ENCODE assay signal across 8 mouse cellular contexts in genomic region chr11:97700746-97701580, GRCm38 (mm10). TPM values are rescaled to one million over a fixed set of nuclear protein-coding genes. Genes with fewer than 3 reads are reported as not detected.
DNase-seq lines count a peak whose midpoint lies in the region; ATAC-seq and TF ChIP-seq lines count a peak whose summit lies in the region.

No protein-coding gene starts in this region.

- no peaks in the 10 kb centered on the region for H3K9me3 ChIP-seq in CH12.LX (replicated peaks; ENCODE audit: low read length)
- no peaks in the 10 kb centered on the region for H3K9me3 ChIP-seq in forebrain, embryonic 14.5 days (replicated peaks; ENCODE audit: control insufficient read depth, low read length)
- H3K9me3 ChIP-seq in lung, postnatal 0 days (ENCODE audit: low read length) = no peaks in the 10 kb centered on the region

- dilution Hi-C loops in CH12.LX (cut with MboI; ENCODE audit: extremely low pct_ligation_motif_present, extremely low pct_unique_long_range_greater_than_20kb, low sequenced_read_pairs) = no loop called here

- DNase-seq in adrenal gland, postnatal 14 days = peak; percentile 61
- DNase-seq in adrenal gland, adult 18-20 months (ENCODE audit: low spot score in 2 of 2) = no peak
- no peak for DNase-seq in CH12.LX (ENCODE audit: extremely low read depth)
- DNase-seq in forebrain, embryonic 14.5 days (ENCODE audit: low spot score) = no peak
- peak; percentile 33 to 40 for DNase-seq in kidney, adult 8-10 months
- peak; percentile 68 for DNase-seq in lung, postnatal 0 days (ENCODE audit: low spot score)
- DNase-seq in testis, postnatal 10 days (ENCODE audit: low spot score) = peak; percentile 60
- no peak for DNase-seq in spleen, adult 18-20 months

- peaks cover 7 to 18% of the 10 kb centered on the region in 2 experiments for H3K36me3 ChIP-seq in CH12.LX (replicated peaks in 1 of 2; ENCODE audit: control insufficient read depth in 1 of 2, insufficient read depth in 1 of 2, low read length in 1 of 2)
- H3K36me3 ChIP-seq in forebrain, embryonic 14.5 days (ENCODE audit: control insufficient read depth, insufficient read depth, low read length) = peaks cover 4% of the 10 kb centered on the region; the same call in 1 of the 2 replicates
- no peaks in the 10 kb centered on the region for H3K36me3 ChIP-seq in lung, postnatal 0 days (ENCODE audit: insufficient read depth, low read length)

- H3K27me3 ChIP-seq in CH12.LX (replicated peaks) = peaks cover 21% of the 10 kb centered on the region
- no peaks in the 10 kb centered on the region for H3K27me3 ChIP-seq in forebrain, embryonic 14.5 days (replicated peaks; ENCODE audit: control insufficient read depth, insufficient read depth, low read length)
- no peaks in the 10 kb centered on the region for H3K27me3 ChIP-seq in lung, postnatal 0 days (replicated peaks; ENCODE audit: insufficient read depth, low read length)

- H3K27ac ChIP-seq in CH12.LX (ENCODE audit: insufficient read depth, low read depth) = peak overlapping the region; percentile 69; the same call in 1 of the 2 replicates
- peak overlapping the region; percentile 99 for H3K27ac ChIP-seq in forebrain, embryonic 14.5 days (ENCODE audit: low read depth, low read length)
- peak overlapping the region; percentile 97 for H3K27ac ChIP-seq in lung, postnatal 0 days (ENCODE audit: low read length)

- TF ChIP-seq POLR2A in CH12.LX (IDR thresholded peaks at IDR 0.05; ENCODE audit: low read depth, low read length) = no peak

- WGBS in forebrain, embryonic 14.5 days = 18% methylated on average over 30 of the region's 30 CpGs
- 14% methylated on average over 30 of the region's 30 CpGs for WGBS in lung, postnatal 0 days

- no peak for ATAC-seq in forebrain, embryonic 14.5 days
- no peak for ATAC-seq in lung, postnatal 0 days

- no peak for TF ChIP-seq EP300 in CH12.LX (IDR thresholded peaks at IDR 0.05; ENCODE audit: low read length)
- no peak for TF ChIP-seq EP300 in lung, postnatal 0 days (IDR thresholded peaks at IDR 0.05)

- peak overlapping the region; percentile 46 for H3K4me2 ChIP-seq in CH12.LX (ENCODE audit: insufficient read depth, low read depth, poor library complexity, severe bottlenecking)
- peak overlapping the region; percentile 85 for H3K4me2 ChIP-seq in forebrain, embryonic 14.5 days (ENCODE audit: low read length)
- H3K4me2 ChIP-seq in lung, postnatal 0 days (replicated peaks; ENCODE audit: low read depth, low read length) = peak overlapping the region; percentile 91

- H3K4me1 ChIP-seq in CH12.LX (ENCODE audit: control insufficient read depth in 1 of 2, insufficient read depth in 2 of 2) = peaks cover 9 to 48% of the 10 kb centered on the region in 2 experiments
- H3K4me1 ChIP-seq in forebrain, embryonic 14.5 days (ENCODE audit: control insufficient read depth, insufficient read depth, low read length) = peaks cover 39% of the 10 kb centered on the region
- peaks cover 29% of the 10 kb centered on the region for H3K4me1 ChIP-seq in lung, postnatal 0 days (ENCODE audit: insufficient read depth, low read depth, low read length)

- peak overlapping the region; percentile 66 to 71 (median 71) for H3K4me3 ChIP-seq in CH12.LX (replicated peaks in 1 of 3; ENCODE audit: low read depth in 2 of 3, low read length in 2 of 3, poor library complexity in 1 of 3)
- peak overlapping the region; percentile 79 for H3K4me3 ChIP-seq in forebrain, embryonic 14.5 days (ENCODE audit: low read depth, low read length)
- H3K4me3 ChIP-seq in lung, postnatal 0 days (ENCODE audit: low read depth, low read length) = peak overlapping the region; percentile 86

- peaks cover 27% of the 10 kb centered on the region for H3K79me2 ChIP-seq in CH12.LX (replicated peaks; ENCODE audit: control insufficient read depth, extremely low read depth, insufficient read depth, poor library complexity, severe bottlenecking)

- TF ChIP-seq CTCF in CH12.LX (conservative IDR thresholded peaks at IDR 0.05 in 1 of 2, IDR thresholded peaks at IDR 0.05 in 1 of 2; ENCODE audit: low read depth in 2 of 2, low read length in 2 of 2) = no peak
- TF ChIP-seq CTCF in lung, postnatal 0 days (IDR thresholded peaks at IDR 0.05) = no peak

- in situ Hi-C loops in CH12.LX (cut with MboI; ENCODE audit: low pct_ligation_motif_present, low pct_unique_long_range_greater_than_20kb, low sequenced_read_pairs) = loop anchor here (5.0 kb wide), 1 partner anchor 36 kb away; no protein-coding TSS in a partner anchor

- peak overlapping the region; percentile 84 for H3K9ac ChIP-seq in CH12.LX (ENCODE audit: insufficient read depth, low read depth)
- H3K9ac ChIP-seq in forebrain, embryonic 14.5 days (ENCODE audit: low read length) = peak overlapping the region; percentile 88
- H3K9ac ChIP-seq in lung, postnatal 0 days (replicated peaks; ENCODE audit: low read depth) = peak overlapping the region; percentile 69

- no peak for TF ChIP-seq RAD21 in CH12.LX (IDR thresholded peaks at IDR 0.05; ENCODE audit: low read depth, low read length)

TF ChIP-seq in CH12.LX, 34 proteins besides CTCF, POLR2A, EP300 and RAD21:
- TF ChIP-seq RCOR1 (conservative IDR thresholded peaks at IDR 0.05; ENCODE audit: low read depth, low read length) (no peak), UBTF (IDR thresholded peaks at IDR 0.05; ENCODE audit: low read depth, low read length) (no peak; the same call in 1 of the 2 replicates), MXI1 (IDR thresholded peaks at IDR 0.05; ENCODE audit: low read depth, low read length) (peak; percentile 44; the same call in 1 of the 2 replicates), POLR2AphosphoS2 (IDR thresholded peaks at IDR 0.05; ENCODE audit: low read depth, low read length) (no peak), CHD1 (IDR thresholded peaks at IDR 0.05; ENCODE audit: low read depth, low read length) (no peak), TCF12 (IDR thresholded peaks at IDR 0.05; ENCODE audit: low read depth, low read length) (0 out of 2 replicates have a peak, but pooled peaks have one; percentile 6), ETS1 (conservative IDR thresholded peaks at IDR 0.05; ENCODE audit: low read depth, low read length) (no peak), BHLHE40 (IDR thresholded peaks at IDR 0.05; ENCODE audit: low read depth, low read length) (no peak), HCFC1 (IDR thresholded peaks at IDR 0.05; ENCODE audit: low read depth, low read length) (no peak), JUN (IDR thresholded peaks at IDR 0.05; ENCODE audit: insufficient read depth, low read depth, low read length) (no peak), MYC (IDR thresholded peaks at IDR 0.05; ENCODE audit: low read depth, low read length) (no peak), ZKSCAN1 (IDR thresholded peaks at IDR 0.05; ENCODE audit: borderline replicate concordance, low read depth, low read length) (no peak), KAT2A (IDR thresholded peaks at IDR 0.05; ENCODE audit: insufficient replicate concordance, low read length) (no peak), ELF1 (IDR thresholded peaks at IDR 0.05; ENCODE audit: low read depth, low read length) (no peak), MEF2A (IDR thresholded peaks at IDR 0.05; ENCODE audit: borderline replicate concordance, low read depth, low read length) (no peak), ZNF384 (IDR thresholded peaks at IDR 0.05; ENCODE audit: low read depth, low read length) (no peak), SIN3A (IDR thresholded peaks at IDR 0.05; ENCODE audit: low read length) (no peak), MAX (IDR thresholded peaks at IDR 0.05; ENCODE audit: low read length) (peak; percentile 43; the same call in 1 of the 2 replicates)
TF ChIP-seq in CH12.LX: peak in this region for 3.

RNA-seq across cellular contexts. Expression of gene Pcgf2, which starts 0.7 kb away (rescaled TPM):
- 28.1 and 32.6 TPM in 2 replicates for total RNA-seq in adrenal gland, postnatal 14 days (2021)
- 10 to 100 TPM; 18.6 to 19.5 TPM for total RNA-seq in adrenal gland, adult 18-20 months (2021)
- total RNA-seq in CH12.LX (2012; rRNA removed) = 5.6 and 7.9 TPM in 2 replicates
- total RNA-seq in CH12.LX (2014; rRNA removed) = 0.81 and 0.99 TPM in 2 replicates
- polyA plus RNA-seq in CH12.LX (2012; ENCODE audit: insufficient read length, low read depth) = 16.3 and 19.5 TPM in 2 replicates
- polyA plus RNA-seq in forebrain, embryonic 14.5 days (2014; fragmentation: Nextera tagmentation; extraction: Ambion mirVana) = 17.6 and 21.9 TPM in 2 replicates
- 10.5 TPM in 2 replicates for polyA plus RNA-seq in lung, postnatal 0 days (2015; fragmentation: Nextera tagmentation; extraction: Ambion mirVana)

RNA-seq across cellular contexts. Expression of gene Psmb3, which starts 2.2 kb away (rescaled TPM):
- 216 and 225 TPM in 2 replicates for total RNA-seq in adrenal gland, postnatal 14 days (2021)
- total RNA-seq in adrenal gland, adult 18-20 months (2021) = 100 to 1,000 TPM; 221 to 238 TPM
- 863 and 969 TPM in 2 replicates for total RNA-seq in CH12.LX (2012; rRNA removed)
- total RNA-seq in CH12.LX (2014; rRNA removed) = 1,070 and 1,251 TPM in 2 replicates
- polyA plus RNA-seq in CH12.LX (2012; ENCODE audit: insufficient read length, low read depth) = 560 and 594 TPM in 2 replicates
- polyA plus RNA-seq in forebrain, embryonic 14.5 days (2014; fragmentation: Nextera tagmentation; extraction: Ambion mirVana) = 530 and 674 TPM in 2 replicates
- polyA plus RNA-seq in lung, postnatal 0 days (2015; fragmentation: Nextera tagmentation; extraction: Ambion mirVana) = 350 and 419 TPM in 2 replicates

RNA-seq across cellular contexts. Expression of gene Cisd3, which starts 15.3 kb away (rescaled TPM):
- 277 and 297 TPM in 2 replicates for total RNA-seq in adrenal gland, postnatal 14 days (2021)
- total RNA-seq in adrenal gland, adult 18-20 months (2021) = 100 to 1,000 TPM; 165 to 273 TPM
- total RNA-seq in CH12.LX (2012; rRNA removed) (141 and 157 TPM in 2 replicates), CH12.LX (2014; rRNA removed) (63.8 and 66.1 TPM in 2 replicates)
- polyA plus RNA-seq in CH12.LX (2012; ENCODE audit: insufficient read length, low read depth) = 169 and 221 TPM in 2 replicates
- 17.3 and 19.5 TPM in 2 replicates for polyA plus RNA-seq in forebrain, embryonic 14.5 days (2014; fragmentation: Nextera tagmentation; extraction: Ambion mirVana)
- polyA plus RNA-seq in lung, postnatal 0 days (2015; fragmentation: Nextera tagmentation; extraction: Ambion mirVana) = 59.1 and 63.8 TPM in 2 replicates

RNA-seq across cellular contexts. Expression of gene Mllt6, which starts 37.7 kb away (rescaled TPM):
- 37.0 and 45.2 TPM in 2 replicates for total RNA-seq in adrenal gland, postnatal 14 days (2021)
- total RNA-seq in adrenal gland, adult 18-20 months (2021) = 10 to 100 TPM; 42.4 to 44.0 TPM
- 50.7 and 55.6 TPM in 2 replicates for total RNA-seq in CH12.LX (2012; rRNA removed)
- 24.3 and 25.3 TPM in 2 replicates for total RNA-seq in CH12.LX (2014; rRNA removed)
- polyA plus RNA-seq in CH12.LX (2012; ENCODE audit: insufficient read length, low read depth) = 38.3 and 43.0 TPM in 2 replicates
- polyA plus RNA-seq in forebrain, embryonic 14.5 days (2014; fragmentation: Nextera tagmentation; extraction: Ambion mirVana) = 5.0 and 5.9 TPM in 2 replicates
- polyA plus RNA-seq in lung, postnatal 0 days (2015; fragmentation: Nextera tagmentation; extraction: Ambion mirVana) = 3.0 and 3.5 TPM in 2 replicates

RNA-seq across cellular contexts. Expression of gene Pip4k2b, which starts 43.5 kb away (rescaled TPM):
- 24.8 and 34.7 TPM in 2 replicates for total RNA-seq in adrenal gland, postnatal 14 days (2021)
- 10 to 100 TPM; 22.4 to 26.5 TPM for total RNA-seq in adrenal gland, adult 18-20 months (2021)
- total RNA-seq in CH12.LX (2012; rRNA removed) (28.7 and 30.8 TPM in 2 replicates), CH12.LX (2014; rRNA removed) (20.3 and 23.3 TPM in 2 replicates)
- polyA plus RNA-seq in CH12.LX (2012; ENCODE audit: insufficient read length, low read depth) = 35.4 and 44.0 TPM in 2 replicates
- polyA plus RNA-seq in forebrain, embryonic 14.5 days (2014; fragmentation: Nextera tagmentation; extraction: Ambion mirVana) = 6.0 and 6.9 TPM in 2 replicates
- polyA plus RNA-seq in lung, postnatal 0 days (2015; fragmentation: Nextera tagmentation; extraction: Ambion mirVana) = 0.86 and 1.3 TPM in 2 replicates

Comparison
In these comparisons a context has a peak if more than half of its experiments do, and no peak if none do; other contexts are left out.
1. DNase-seq: peak in adrenal gland, postnatal 14 days (single experiment), kidney, adult 8-10 months (2 of 2), lung, postnatal 0 days (single experiment) and testis, postnatal 10 days (single experiment); none in adrenal gland, adult 18-20 months (0 of 2), CH12.LX (single experiment), forebrain, embryonic 14.5 days (single experiment) and spleen, adult 18-20 months (0 of 2).
2. Peak in every context shown above with its lines, with median percentiles within 50 percentile points of each other: H3K27ac ChIP-seq, H3K4me2 ChIP-seq, H3K4me3 ChIP-seq and H3K9ac ChIP-seq.